ENCODE assay signal across 26 mouse cellular contexts in the genomic region with DNA sequence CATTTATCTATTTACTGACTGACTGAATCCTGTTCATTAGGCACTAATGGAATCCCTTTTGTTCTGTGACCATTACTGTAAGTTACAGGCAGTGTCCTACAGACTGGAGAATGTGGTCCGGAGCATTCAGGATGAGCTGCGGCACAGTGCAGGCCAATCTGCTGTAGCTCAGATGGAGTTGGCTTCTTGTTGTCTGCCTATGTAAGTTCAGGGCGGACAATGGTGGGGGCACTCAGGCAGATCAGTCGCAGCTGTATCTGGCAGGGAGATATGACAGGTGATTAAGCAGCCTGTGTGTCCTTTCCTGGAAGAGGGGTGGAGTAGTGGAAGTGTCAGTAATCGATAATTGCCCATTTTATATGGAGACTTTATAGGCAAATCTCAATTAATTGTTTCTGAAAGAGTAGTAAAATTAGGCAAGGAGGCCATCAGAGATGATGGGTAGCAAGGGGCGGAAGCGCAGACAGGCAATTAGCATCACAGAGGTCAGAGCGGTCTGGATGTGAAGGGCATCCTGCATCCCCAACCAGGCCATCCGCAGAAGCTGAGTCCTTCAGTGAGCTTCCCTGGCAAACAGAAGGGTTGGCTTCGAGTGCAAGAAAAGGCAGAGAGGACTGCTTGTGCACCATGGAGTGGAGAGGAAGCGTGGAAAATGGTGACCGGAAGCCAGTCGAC.
"Had no signal": no experiment of that assay in that cellular context is flagged by ENCODE, and none has a peak within 500 bp of the region (broad histone marks: within the 10 kb centered on the region; RNA-seq: fewer than 3 reads in every experiment).

No protein-coding gene starts in this region.

- H3K9me3 ChIP-seq: heart, embryonic 13.5 days; heart, embryonic 15.5 days; hindbrain, embryonic 15.5 days; kidney, embryonic 15.5 days; limb, embryonic 10.5 days; liver, embryonic 12.5 days had no signal

- ATAC-seq: hindbrain, postnatal 0 days; intestine, embryonic 16.5 days; liver, embryonic 12.5 days had no signal

- H3K4me2 ChIP-seq: heart, embryonic 11.5 days; heart, embryonic 13.5 days; heart, embryonic 15.5 days; hindbrain, embryonic 15.5 days; kidney, embryonic 15.5 days; limb, embryonic 12.5 days; liver, embryonic 12.5 days had no signal

- H3K36me3 ChIP-seq: heart, embryonic 13.5 days; heart, embryonic 15.5 days; hindbrain, embryonic 15.5 days; kidney, embryonic 15.5 days; limb, embryonic 10.5 days; limb, embryonic 12.5 days; liver, embryonic 12.5 days had no signal

- H3K4me1 ChIP-seq: heart, embryonic 13.5 days; heart, embryonic 15.5 days; hindbrain, embryonic 15.5 days; liver, embryonic 12.5 days had no signal

- H3K27ac ChIP-seq: gastrocnemius, adult 2 months; heart, embryonic 13.5 days; heart, embryonic 15.5 days; hindbrain, embryonic 15.5 days; hindbrain, postnatal 0 days; kidney, embryonic 15.5 days; kidney, postnatal 0 days; layer of hippocampus, adult 2 months; left cerebral cortex, adult 2 months; limb, embryonic 10.5 days; limb, embryonic 12.5 days; liver, embryonic 12.5 days; liver, embryonic 14.5 days had no signal

- H3K27me3 ChIP-seq: heart, embryonic 13.5 days; heart, embryonic 15.5 days; hindbrain, embryonic 15.5 days; liver, embryonic 12.5 days had no signal

- DNase-seq: gastrocnemius, adult 2 months; gastrocnemius, postnatal 10 days; gastrocnemius, postnatal 25 days; heart, adult 18-20 months; heart, postnatal 14 days; heart, postnatal 36 days; kidney, adult 11 months; kidney, adult 2 months; kidney, adult 9 months; kidney, postnatal 14 days; kidney, postnatal 4 days; liver had no signal

- H3K9ac ChIP-seq: heart, embryonic 13.5 days; heart, embryonic 15.5 days; hindbrain, embryonic 15.5 days; kidney, embryonic 15.5 days; limb, embryonic 12.5 days; liver, embryonic 12.5 days; liver, embryonic 14.5 days had no signal

- H3K4me3 ChIP-seq: gastrocnemius, adult 2 months; heart, embryonic 13.5 days; heart, embryonic 15.5 days; hindbrain, embryonic 15.5 days; kidney, embryonic 15.5 days; layer of hippocampus, adult 2 months; left cerebral cortex, adult 2 months; limb, embryonic 10.5 days; limb, embryonic 12.5 days; liver, embryonic 12.5 days had no signal
